Mouse (Mus musculus): ENCODE results near the gene Tgfbr3. TPM values are rescaled to one million over a fixed set of nuclear protein-coding genes. Genes with fewer than 3 reads are reported as not detected.

Gene Tgfbr3
- polyA plus RNA-seq, 1 experiment from 2014 or later = 7.1 TPM

DNA sequence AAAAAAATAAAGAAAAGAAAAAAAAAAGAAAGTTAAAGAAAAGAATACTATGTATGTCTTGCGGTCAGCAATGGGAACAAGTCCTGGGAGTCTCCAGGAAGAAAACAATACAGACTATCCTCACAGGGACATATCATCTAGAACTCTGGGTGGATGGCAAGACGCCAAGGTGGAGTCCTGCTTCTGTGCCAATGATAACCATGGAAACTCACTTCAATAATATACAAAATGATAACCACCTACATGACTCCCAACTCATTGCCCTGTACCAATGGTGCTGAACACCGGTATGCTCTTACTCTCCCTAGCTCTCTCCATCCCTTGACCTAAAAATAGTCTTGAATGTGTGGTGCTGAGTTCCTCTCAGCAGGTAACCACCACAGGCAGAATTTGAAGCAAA is 168.8 kb downstream of the Tgfbr3 start:
- Histone ChIP-seq H3K9me3 (replicated peaks) (no peaks in the 10 kb centered on the region), H3K4me1 (replicated peaks) (peaks cover 30% of the 10 kb centered on the region), H3K4me3 (replicated peaks) (no peak overlapping the region), H3K27ac (peak overlapping the region; percentile 15; the same call in 1 of the 2 replicates), H3K4me2 (no peak overlapping the region), H3K36me3 (peaks cover 12% of the 10 kb centered on the region; the same call in 1 of the 2 replicates), H3K27me3 (no peaks in the 10 kb centered on the region), H3K9ac (no peak overlapping the region)
- ATAC-seq (ENCODE audit: low read depth) (peak; percentile 41; the same call in 1 of the 2 replicates), DNase-seq (no peak)
- 57% methylated on average over 3 of the region's 3 CpGs for WGBS (ENCODE audit: insufficient replicate concordance)

DNA sequence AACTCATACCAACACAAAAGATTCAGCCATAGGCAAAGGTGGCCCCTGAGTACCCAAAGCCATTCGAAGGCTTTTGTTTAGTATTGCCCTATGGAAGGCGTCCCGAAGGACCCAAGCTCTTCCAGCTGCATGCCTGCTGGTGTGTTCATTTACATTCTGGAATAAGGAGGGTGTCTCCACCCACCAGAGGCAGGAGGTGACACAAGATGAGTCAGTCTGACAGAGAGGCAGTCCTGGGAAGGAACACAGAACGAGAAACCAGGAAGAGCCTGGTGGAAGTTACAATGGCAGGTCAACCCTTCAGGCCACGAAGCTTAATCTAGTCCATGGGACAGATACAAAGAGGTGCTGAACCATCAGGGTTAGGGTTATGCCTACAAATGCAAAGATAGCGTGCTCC is 169.5 kb downstream of the Tgfbr3 start:
- Histone ChIP-seq H3K4me2 (no peak overlapping the region), H3K4me1 (replicated peaks) (peaks cover 32% of the 10 kb centered on the region), H3K27ac (no peak overlapping the region), H3K9me3 (replicated peaks) (no peaks in the 10 kb centered on the region), H3K27me3 (no peaks in the 10 kb centered on the region), H3K36me3 (peaks cover 12% of the 10 kb centered on the region; the same call in 1 of the 2 replicates), H3K4me3 (replicated peaks) (no peak overlapping the region), H3K9ac (no peak overlapping the region)
- WGBS (ENCODE audit: insufficient replicate concordance) = 70% methylated on average over 6 of the region's 6 CpGs
- DNase-seq (no peak), ATAC-seq (ENCODE audit: low read depth) (no peak)

DNA sequence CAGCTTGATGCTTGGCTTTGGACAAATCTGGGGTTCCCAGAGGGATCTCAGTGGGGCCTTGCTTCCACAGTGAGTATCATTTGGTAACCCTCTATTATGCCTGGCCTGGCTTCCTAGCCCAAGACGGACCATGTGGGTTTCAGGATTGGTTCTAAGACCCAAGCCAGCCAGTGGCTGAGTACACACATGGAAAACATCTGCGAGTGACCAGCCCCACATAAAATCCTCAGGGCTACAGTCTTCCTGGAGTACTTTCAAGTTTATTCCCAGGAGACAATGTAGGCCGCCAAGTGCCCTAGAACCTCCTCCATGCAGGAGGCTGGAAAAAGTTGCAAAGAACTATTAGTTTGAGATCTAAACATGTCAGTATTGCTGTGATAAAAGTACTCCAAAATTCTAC is 172.6 kb downstream of the Tgfbr3 start:
- Histone ChIP-seq H3K4me1 (replicated peaks) (peaks cover 33% of the 10 kb centered on the region), H3K4me3 (replicated peaks) (no peak overlapping the region), H3K36me3 (peaks cover 15% of the 10 kb centered on the region; the same call in 1 of the 2 replicates), H3K27me3 (no peaks in the 10 kb centered on the region), H3K9me3 (replicated peaks) (no peaks in the 10 kb centered on the region), H3K27ac (no peak overlapping the region), H3K4me2 (no peak overlapping the region), H3K9ac (no peak overlapping the region; the same call in 1 of the 2 replicates)
- 69% methylated on average over 3 of the region's 3 CpGs for WGBS (ENCODE audit: insufficient replicate concordance)
- ATAC-seq (ENCODE audit: low read depth) (no peak), DNase-seq (no peak)

GRCm38 (mm10) chr5:107112656-107113275 is 176.7 kb downstream of the Tgfbr3 start:
- 73% methylated on average over 7 of the region's 7 CpGs for WGBS (ENCODE audit: insufficient replicate concordance)
- DNase-seq (no peak), ATAC-seq (ENCODE audit: low read depth) (no peak)
- Histone ChIP-seq H3K4me1 (replicated peaks) (peaks cover 40% of the 10 kb centered on the region), H3K4me3 (replicated peaks) (no peak overlapping the region), H3K36me3 (peaks cover 20% of the 10 kb centered on the region), H3K4me2 (no peak overlapping the region), H3K27ac (peak overlapping the region; percentile 18), H3K9me3 (replicated peaks) (no peaks in the 10 kb centered on the region), H3K9ac (no peak overlapping the region), H3K27me3 (no peaks in the 10 kb centered on the region)

DNA sequence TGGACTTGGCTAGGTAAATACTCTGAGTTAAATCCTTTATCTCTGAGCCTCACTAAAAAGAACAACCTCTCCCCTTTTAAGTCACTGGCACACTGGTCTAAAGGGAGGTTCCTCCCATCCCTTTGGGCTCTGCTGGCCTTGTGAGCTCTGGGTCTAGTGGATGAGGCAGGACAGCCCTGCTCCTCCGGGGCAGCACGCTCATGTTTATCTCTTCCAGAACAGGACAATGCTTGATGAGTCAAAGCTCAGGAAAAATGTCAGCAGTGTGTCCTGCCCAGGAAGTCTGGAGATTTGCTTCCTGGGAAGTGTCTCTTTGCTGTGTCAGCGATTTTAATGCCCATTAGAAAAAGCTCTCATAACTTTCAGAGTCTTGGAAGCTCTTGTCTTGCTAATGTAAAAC is 177.6 kb downstream of the Tgfbr3 start:
- DNase-seq (no peak), ATAC-seq (ENCODE audit: low read depth) (peak; percentile 60; the same call in 1 of the 2 replicates)
- Histone ChIP-seq H3K27me3 (no peaks in the 10 kb centered on the region), H3K4me2 (no peak overlapping the region), H3K9me3 (replicated peaks) (no peaks in the 10 kb centered on the region), H3K4me3 (replicated peaks) (no peak overlapping the region), H3K27ac (peak overlapping the region; percentile 63), H3K36me3 (peaks cover 18% of the 10 kb centered on the region), H3K9ac (no peak overlapping the region), H3K4me1 (replicated peaks) (peaks cover 40% of the 10 kb centered on the region)
- 34% methylated on average over 3 of the region's 3 CpGs for WGBS (ENCODE audit: insufficient replicate concordance)

DNA sequence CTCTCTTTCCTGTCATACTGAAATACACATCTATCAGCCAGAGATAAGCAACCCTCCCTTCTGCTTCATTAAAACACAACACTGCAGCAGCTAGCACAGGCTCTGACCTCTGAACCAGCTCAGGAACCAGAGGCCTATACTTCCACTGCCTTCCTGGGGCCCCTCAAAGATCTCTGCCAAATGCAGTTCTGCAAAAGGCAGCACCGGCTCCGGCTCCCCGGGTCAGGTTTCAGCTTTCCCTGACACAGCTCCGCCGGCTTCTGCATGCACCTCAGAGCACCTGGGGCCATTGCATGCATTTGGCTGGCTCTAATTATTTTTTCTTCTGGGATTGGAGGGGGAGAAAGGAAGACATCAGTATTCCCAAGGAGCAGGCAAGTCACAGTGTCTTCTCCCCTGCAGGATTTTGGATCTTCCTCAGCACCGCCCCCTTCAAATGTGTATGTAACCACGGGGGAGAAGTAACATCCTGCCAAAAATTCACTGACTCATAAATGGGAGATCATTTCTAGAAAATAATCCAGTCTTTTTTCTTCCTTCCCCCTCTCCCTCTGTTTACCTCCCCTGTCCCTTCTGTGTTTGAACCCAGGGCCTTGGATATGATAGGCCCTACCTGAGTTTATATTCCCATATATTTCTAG is 178.4 kb downstream of the Tgfbr3 start:
- DNase-seq = no peak
- no peak overlapping the region for H3K4me3 ChIP-seq (replicated peaks)
- H3K4me2 ChIP-seq = no peak overlapping the region
- ATAC-seq (ENCODE audit: low read depth) = peak; percentile 38; the same call in 1 of the 2 replicates
- no peaks in the 10 kb centered on the region for H3K27me3 ChIP-seq
- H3K9me3 ChIP-seq (replicated peaks) = no peaks in the 10 kb centered on the region
- H3K9ac ChIP-seq = no peak overlapping the region
- H3K4me1 ChIP-seq (replicated peaks) = peaks cover 40% of the 10 kb centered on the region
- 40% methylated on average over 7 of the region's 7 CpGs for WGBS (ENCODE audit: insufficient replicate concordance)
- H3K27ac ChIP-seq = peak overlapping the region; percentile 63
- H3K36me3 ChIP-seq = peaks cover 10% of the 10 kb centered on the region

DNA sequence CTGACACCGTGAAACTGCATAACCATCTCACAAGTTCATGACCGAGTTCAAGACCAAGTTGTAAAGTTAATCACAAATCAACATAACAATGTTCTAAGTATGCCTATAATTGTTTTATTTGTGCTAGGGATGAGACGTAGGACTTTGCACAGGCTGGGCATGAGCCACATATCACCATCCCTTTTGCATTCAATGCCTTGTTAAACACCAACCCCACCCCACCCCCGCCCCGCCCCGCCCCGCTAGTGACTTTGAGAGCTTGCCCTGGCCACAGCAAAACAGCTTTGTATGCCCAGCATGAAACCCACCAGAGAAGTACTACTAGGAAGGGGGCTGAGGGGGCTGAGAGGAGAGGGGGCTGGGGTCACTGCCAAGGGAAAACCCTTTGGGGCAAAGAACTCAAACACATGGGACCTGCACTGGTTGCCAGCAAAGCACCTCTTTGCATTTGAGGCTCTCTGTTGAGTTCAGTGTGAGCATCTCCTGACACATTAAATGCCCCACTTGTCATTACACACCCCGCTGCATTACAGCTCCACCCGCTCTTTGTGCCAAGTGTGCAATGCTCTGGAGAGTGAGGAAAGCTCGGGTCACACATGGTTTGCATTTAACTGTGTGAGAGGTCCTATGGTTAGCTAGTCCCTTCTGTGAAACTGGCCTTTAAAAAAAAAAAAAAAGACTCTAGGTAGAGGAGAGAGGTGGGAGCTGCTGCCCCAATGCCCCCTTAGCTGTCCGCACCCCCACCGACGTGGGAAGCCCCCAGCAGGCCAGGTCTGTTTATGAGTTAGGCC is 179.1 kb downstream of the Tgfbr3 start:
- DNase-seq (no peak), ATAC-seq (ENCODE audit: low read depth) (no peak)
- H3K4me3 ChIP-seq (replicated peaks) = no peak overlapping the region
- no peaks in the 10 kb centered on the region for H3K27me3 ChIP-seq
- H3K9ac ChIP-seq = no peak overlapping the region
- no peak overlapping the region for H3K4me2 ChIP-seq
- H3K4me1 ChIP-seq (replicated peaks) = peaks cover 39% of the 10 kb centered on the region
- H3K9me3 ChIP-seq (replicated peaks) = no peaks in the 10 kb centered on the region
- H3K36me3 ChIP-seq = peaks cover 10% of the 10 kb centered on the region
- 58% methylated on average over 13 of the region's 13 CpGs for WGBS (ENCODE audit: insufficient replicate concordance)
- peak overlapping the region; percentile 47 for H3K27ac ChIP-seq

- ATAC-seq (ENCODE audit: low read depth) (no peak), DNase-seq (no peak)
- Histone ChIP-seq H3K4me3 (replicated peaks) (no peak overlapping the region), H3K9me3 (replicated peaks) (no peaks in the 10 kb centered on the region), H3K4me2 (no peak overlapping the region), H3K4me1 (replicated peaks) (peaks cover 30% of the 10 kb centered on the region), H3K9ac (no peak overlapping the region), H3K36me3 (peaks cover 10% of the 10 kb centered on the region), H3K27me3 (no peaks in the 10 kb centered on the region), H3K27ac (no peak overlapping the region)
- WGBS (ENCODE audit: insufficient replicate concordance) = 84% methylated on average over 15 of the region's 15 CpGs
Measured at GRCm38 (mm10) chr5:107109416-107109815, 180.0 kb downstream of the Tgfbr3 start.

GRCm38 (mm10) chr5:107106793-107107192 is 182.6 kb downstream of the Tgfbr3 start:
- 73% methylated on average over 12 of the region's 12 CpGs for WGBS (ENCODE audit: insufficient replicate concordance)
- peaks cover 23% of the 10 kb centered on the region for H3K4me1 ChIP-seq (replicated peaks)
- DNase-seq = no peak
- no peak overlapping the region for H3K27ac ChIP-seq
- ATAC-seq (ENCODE audit: low read depth) = no peak
- no peak overlapping the region for H3K4me2 ChIP-seq
- H3K4me3 ChIP-seq (replicated peaks) = no peak overlapping the region
- no peak overlapping the region for H3K9ac ChIP-seq
- H3K36me3 ChIP-seq = peaks cover 8% of the 10 kb centered on the region
- no peaks in the 10 kb centered on the region for H3K27me3 ChIP-seq
- H3K9me3 ChIP-seq (replicated peaks) = no peaks in the 10 kb centered on the region

- no peaks in the 10 kb centered on the region for H3K27me3 ChIP-seq
- 51% methylated on average over 2 of the region's 2 CpGs for WGBS (ENCODE audit: insufficient replicate concordance)
- no peaks in the 10 kb centered on the region for H3K9me3 ChIP-seq (replicated peaks)
- H3K27ac ChIP-seq = no peak overlapping the region
- DNase-seq (no peak), ATAC-seq (ENCODE audit: low read depth) (no peak)
- H3K4me1 ChIP-seq (replicated peaks) = peaks cover 20% of the 10 kb centered on the region
- peaks cover 8% of the 10 kb centered on the region for H3K36me3 ChIP-seq
- H3K4me3 ChIP-seq (replicated peaks) = no peak overlapping the region
- no peak overlapping the region for H3K4me2 ChIP-seq
- no peak overlapping the region for H3K9ac ChIP-seq
Measured at GRCm38 (mm10) chr5:107106139-107106538, 183.3 kb downstream of the Tgfbr3 start.

GRCm38 (mm10) chr5:107103591-107103990 is 185.8 kb downstream of the Tgfbr3 start:
- Histone ChIP-seq H3K4me3 (replicated peaks) (no peak overlapping the region), H3K4me1 (replicated peaks) (peaks cover 8% of the 10 kb centered on the region; the same call in 1 of the 2 replicates), H3K27ac (no peak overlapping the region), H3K36me3 (no peaks in the 10 kb centered on the region), H3K4me2 (no peak overlapping the region), H3K9ac (no peak overlapping the region), H3K9me3 (replicated peaks) (no peaks in the 10 kb centered on the region), H3K27me3 (no peaks in the 10 kb centered on the region)
- WGBS (ENCODE audit: insufficient replicate concordance) = 77% methylated on average over 2 of the region's 2 CpGs
- DNase-seq (no peak), ATAC-seq (ENCODE audit: low read depth) (no peak)

All from liver, embryonic 13.5 days (tissue).